Mouse (Mus musculus) embryonic stem cell, embryonic (primary cell): ENCODE results near the gene Mtcl1.

Experiments
- CTCF ChIA-PET, 4 experiments: fragments of 300-600 bp in 2 of 4; fragments of 350-600 bp in 2 of 4; sonication (Branson Sonifier 250); formaldehyde crosslinking; loops; one replicate each; lab custom pipeline; 2022; ENCODE audit warnings: inconsistent platforms in 2 of 4; lab: Charles Lee
- POLR2A ChIA-PET, 4 experiments: fragments of 300-600 bp in 2 of 4; fragments of 350-600 bp in 2 of 4; sonication (Branson Sonifier 250); formaldehyde crosslinking; loops; one replicate each; lab custom pipeline; 2022; ENCODE audit warnings: antibody characterized with exemption in 4 of 4, inconsistent platforms in 1 of 4; lab: Charles Lee

Mtcl1 gene

DNA sequence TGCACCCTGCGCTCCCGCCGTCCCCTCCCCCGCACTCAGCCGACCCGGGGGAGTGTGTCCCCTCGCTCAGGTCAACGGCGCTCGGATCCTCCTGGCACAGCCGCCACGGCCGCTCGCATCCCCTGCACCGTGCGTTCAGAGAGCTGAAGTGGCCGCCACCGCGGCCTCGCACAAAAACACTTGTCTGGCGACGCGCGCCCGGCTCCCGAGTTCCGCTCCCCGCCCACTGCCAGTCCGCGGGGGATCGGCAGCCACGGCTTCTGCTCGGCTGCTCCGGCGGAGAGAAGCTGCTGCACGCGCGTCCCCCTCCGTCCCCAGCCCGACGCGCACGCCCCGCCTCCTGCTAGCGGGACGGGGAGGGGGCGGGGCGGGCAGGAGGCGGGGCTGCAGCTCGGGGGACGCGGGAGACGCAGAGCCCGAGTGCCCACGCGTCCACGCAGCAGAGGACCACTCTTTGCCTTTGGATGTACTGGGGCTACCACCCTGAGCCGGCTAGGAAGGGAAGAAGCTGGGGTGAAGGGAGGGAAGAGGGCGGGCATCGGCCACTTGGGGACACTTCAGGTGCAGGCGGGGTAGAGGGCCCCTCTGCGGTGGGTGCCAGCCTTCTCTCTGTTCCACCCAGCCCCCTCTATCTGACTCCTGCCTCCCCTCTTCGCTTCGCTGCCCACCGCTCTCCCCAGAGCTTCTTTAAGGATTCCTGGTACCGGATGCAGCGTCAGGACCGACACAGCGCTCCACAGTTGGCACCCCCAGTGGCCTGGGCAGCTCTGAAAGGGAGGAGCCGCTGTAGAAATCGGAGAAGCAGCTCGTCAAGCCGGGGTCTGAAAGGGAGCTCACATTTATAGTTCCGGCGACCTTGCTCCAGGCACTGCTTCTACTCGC lies at the start of gene Mtcl1:
Mtcl1 (minus strand) TSS at position 291 of the 882 bp plus-strand sequence.
- CTCF ChIA-PET: interaction anchor here (0.5 to 2.5 kb wide), 23 partner anchors 8 to 216 kb away, joined by 3 to 11 read pairs (median 4); no protein-coding TSS in a partner anchor
- POLR2A ChIA-PET: interaction anchor here (0.6 to 8.1 kb wide), 65 partner anchors 8 to 230 kb away, joined by 3 to 292 read pairs (median 4); no protein-coding TSS in a partner anchor

DNA sequence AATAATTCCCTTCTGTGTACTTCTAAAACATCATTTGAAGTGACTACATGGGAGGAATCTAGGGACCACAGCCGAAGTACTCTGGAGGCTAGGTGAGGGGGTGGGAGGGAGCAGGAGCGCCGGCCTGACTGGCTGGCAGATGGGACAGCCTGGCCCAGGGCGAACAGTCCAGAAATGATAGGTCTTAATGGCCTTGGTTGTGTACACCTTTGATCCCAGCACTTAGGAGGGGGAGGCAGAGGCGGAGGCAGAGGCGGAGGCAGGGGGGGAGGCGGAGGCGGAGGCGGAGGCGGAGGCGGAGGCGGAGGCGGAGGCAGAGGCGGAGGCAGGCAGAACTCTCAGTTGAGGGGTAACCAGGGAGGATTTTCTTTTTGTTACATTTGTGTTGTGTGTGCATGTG lies 49.0 kb upstream of the Mtcl1 start:
- ChIA-PET CTCF (interaction anchor here in 1 of 4 experiments (0.6 to 0.7 kb wide), 2 partner anchors 15 to 36 kb away, joined by 4 to 5 read pairs; no protein-coding TSS in a partner anchor), POLR2A (interaction anchor here in 1 of 4 experiments (1.2 kb wide), 1 partner anchor 12 kb away, joined by 3 read pairs; no protein-coding TSS in a partner anchor)

DNA sequence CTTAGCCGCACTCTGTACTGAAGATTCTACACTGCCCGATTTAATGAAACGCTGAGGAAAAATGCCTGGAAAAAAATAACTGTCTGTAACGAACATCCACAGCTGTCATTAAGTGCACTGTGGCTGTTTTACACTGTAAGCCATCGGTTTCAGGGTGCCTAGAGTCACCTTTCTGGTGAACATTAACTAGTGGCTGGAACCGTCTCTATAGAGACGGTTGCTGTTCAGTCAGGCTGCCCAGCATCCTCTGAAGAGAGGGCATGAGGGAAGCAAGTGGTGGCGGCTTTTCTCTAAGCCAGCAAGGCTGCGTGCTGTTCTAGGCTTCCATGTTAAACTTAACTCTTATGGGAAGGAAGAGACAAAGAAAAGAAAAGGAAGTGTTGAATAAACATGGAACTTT lies 47.0 kb upstream of the Mtcl1 start:
- POLR2A ChIA-PET: interaction anchor here in 1 of 4 experiments (1.5 kb wide), 1 partner anchor 13 kb away, joined by 4 read pairs; no protein-coding TSS in a partner anchor
- CTCF ChIA-PET: no interaction called here

DNA sequence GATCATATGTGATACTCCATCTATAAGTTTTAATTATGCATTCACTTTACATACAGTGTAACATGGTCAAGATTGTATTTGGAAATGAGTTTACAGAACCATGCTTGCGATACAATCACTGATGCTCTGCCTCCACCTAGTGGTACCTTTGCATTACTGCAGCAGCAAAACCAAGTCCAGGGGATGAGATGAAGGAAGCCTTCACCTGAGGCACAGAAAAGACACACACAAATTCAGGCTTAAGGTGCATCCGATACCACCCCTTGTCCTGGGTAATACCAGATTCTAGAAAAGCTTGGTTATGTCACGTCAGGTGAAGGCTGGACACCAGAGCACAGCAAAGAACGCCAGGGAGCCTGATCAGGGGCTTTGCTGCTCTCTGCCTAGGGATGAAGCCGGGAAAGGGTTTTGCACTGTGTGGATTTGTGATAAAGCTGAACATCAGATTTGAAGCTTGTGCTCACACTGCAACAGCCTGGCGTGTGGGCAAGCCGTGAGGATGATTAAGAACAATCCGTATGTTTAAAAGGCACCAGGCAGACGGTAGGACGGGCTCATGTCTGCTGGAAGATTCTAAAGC lies 40.6 kb upstream of the Mtcl1 start:
- CTCF ChIA-PET: interaction anchor here in 1 of 4 experiments (0.9 kb wide), 1 partner anchor 255 kb away, joined by 3 read pairs; no protein-coding TSS in a partner anchor

DNA sequence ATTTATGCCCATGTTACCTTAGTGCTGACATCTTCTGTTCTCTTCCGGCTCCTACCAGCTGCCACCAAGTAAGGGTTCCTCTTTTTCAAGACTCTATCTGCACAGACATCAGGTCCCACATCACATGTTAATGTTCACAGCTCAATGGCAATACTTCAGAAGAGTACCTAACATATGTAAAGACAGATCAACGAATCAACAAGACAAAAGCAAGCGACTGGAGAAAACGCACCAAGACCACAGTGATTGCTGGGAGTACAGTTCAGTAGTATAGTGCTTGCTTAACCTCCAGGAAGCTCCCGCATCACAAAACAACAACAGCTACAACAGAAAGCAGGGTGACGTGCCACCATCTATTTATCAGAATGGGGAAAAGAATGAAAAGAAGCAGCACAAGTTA lies 37.0 kb upstream of the Mtcl1 start:
- ChIA-PET POLR2A (interaction anchor here (0.6 to 20.9 kb wide), 53 partner anchors 11 to 873 kb away, joined by 3 to 1280 read pairs (median 4); partner anchors contain the start of genes Mtcl1 (in 3 of the 4), Ddx11 (in 1 of the 4), Rab12 (in 1 of the 4) and Vapa (in 1 of the 4)), CTCF (interaction anchor here (0.5 to 3.5 kb wide), 15 partner anchors 26 to 362 kb away, joined by 3 to 31 read pairs (median 3); partner anchors contain the start of gene Mtcl1 (in 2 of the 4))

More for the DNA sequence above, 40.6 kb upstream of the Mtcl1 start:
- POLR2A ChIA-PET: interaction anchor here in 1 of 4 experiments (0.8 kb wide), 1 partner anchor 269 kb away, joined by 3 read pairs; no protein-coding TSS in a partner anchor

DNA sequence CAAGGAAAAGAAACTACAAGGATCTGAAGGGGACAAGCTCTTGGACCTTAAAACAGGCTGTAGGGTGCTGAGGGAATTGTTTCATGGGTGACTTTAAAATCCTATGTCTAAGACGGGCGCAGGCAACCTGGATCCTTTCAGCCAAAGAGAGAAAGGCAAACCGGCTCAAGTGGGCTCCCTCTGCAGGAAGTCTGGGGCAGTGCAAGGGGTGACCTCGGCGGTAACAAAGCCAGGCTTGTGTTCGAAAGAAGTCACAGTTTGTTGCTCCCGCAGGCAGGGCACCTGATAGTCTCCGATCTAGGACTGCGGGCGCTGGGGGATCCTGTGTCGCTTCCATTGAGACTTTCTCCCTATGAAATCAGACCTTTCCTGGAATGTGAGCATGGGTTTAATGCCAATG lies 36.2 kb upstream of the Mtcl1 start:
- POLR2A ChIA-PET: interaction anchor here (0.6 to 20.9 kb wide), 64 partner anchors 15 to 1211 kb away, joined by 3 to 1280 read pairs (median 5); partner anchors contain the start of genes Mtcl1 (in 4 of the 4), Ddx11 (in 1 of the 4), Lama1 (in 1 of the 4) and Ndufv2 (in 1 of the 4)
- CTCF ChIA-PET: interaction anchor here in 3 of 4 experiments (0.5 to 3.5 kb wide), 11 partner anchors 16 to 379 kb away, joined by 3 to 31 read pairs (median 4); partner anchors contain the start of gene Mtcl1 (in 2 of the 3)

DNA sequence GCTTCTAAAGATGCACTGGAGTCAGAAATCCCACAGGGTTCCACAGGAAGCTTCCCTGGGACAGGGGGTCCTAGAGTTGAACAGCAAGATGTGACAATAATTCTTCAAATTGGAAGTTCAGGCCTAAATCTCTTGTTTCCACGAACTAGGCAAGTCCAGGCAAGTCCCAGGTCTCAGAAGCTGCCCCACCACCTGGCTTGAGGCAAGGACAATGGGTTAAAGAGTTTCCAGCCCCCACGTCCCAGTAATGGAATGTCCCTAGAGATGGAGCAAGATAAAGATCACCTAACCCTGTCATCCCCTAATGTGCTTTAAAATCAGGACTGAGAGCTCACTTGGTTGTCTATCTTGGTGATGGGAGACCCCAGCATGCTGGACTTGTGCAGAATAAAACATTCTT lies 35.4 kb upstream of the Mtcl1 start:
- POLR2A ChIA-PET: interaction anchor here (0.7 to 20.9 kb wide), 71 partner anchors 14 to 1212 kb away, joined by 3 to 1280 read pairs (median 5); partner anchors contain the start of genes Mtcl1 (in 4 of the 4), Ddx11 (in 1 of the 4), Lama1 (in 1 of the 4) and Ndufv2 (in 1 of the 4)
- CTCF ChIA-PET: interaction anchor here in 2 of 4 experiments (0.7 to 2.6 kb wide), 11 partner anchors 15 to 378 kb away, joined by 3 to 11 read pairs (median 3); partner anchors contain the start of gene Mtcl1 (in 2 of the 2)

DNA sequence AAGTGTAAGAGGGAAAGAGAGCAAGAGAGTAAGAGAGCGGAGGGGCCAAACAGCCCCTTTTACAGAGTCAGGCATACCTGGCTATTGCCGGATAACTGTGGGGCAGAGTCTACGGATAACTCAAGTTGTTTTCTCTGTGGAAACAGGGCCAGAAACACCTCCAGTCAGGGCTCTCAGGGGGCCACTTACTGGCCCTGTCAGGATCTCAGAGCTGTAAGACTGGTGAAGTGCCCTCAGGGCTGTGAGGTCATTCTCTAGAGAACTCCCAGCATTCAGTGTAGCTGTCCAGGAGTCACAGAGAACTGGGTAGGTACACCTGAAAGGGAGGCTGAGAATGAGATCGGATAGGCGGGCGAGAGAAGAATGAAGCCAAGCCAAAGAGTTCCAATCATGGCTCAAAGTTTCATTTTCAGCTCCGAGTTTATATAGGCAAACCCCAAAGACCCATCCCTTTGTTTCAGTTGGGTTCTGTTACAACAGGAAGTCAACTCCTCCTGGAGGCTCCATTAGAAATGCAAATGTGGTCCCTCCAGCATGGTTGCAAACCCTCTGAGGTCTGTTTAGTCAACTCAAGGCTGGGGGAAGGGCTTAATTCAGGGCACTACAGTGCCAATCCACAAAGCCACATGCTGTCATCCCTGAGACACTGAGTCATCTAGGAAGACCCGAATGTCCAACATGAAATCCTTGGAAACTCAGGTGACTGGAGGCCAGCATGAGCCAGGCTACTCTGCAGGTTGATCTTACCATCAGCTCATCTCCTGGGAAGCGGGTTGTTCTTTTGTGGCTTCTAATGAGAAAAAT lies 34.3 kb upstream of the Mtcl1 start:
- ChIA-PET POLR2A (interaction anchor here (0.6 to 20.9 kb wide), 78 partner anchors 8 to 1214 kb away, joined by 3 to 1280 read pairs (median 4); partner anchors contain the start of genes Mtcl1 (in 4 of the 4), Washc1 (in 2 of the 4), Lama1 (in 1 of the 4) and Rab12 (in 1 of the 4)), CTCF (interaction anchor here in 3 of 4 experiments (0.5 to 2.2 kb wide), 10 partner anchors 9 to 250 kb away, joined by 3 to 9 read pairs (median 4); no protein-coding TSS in a partner anchor)

DNA sequence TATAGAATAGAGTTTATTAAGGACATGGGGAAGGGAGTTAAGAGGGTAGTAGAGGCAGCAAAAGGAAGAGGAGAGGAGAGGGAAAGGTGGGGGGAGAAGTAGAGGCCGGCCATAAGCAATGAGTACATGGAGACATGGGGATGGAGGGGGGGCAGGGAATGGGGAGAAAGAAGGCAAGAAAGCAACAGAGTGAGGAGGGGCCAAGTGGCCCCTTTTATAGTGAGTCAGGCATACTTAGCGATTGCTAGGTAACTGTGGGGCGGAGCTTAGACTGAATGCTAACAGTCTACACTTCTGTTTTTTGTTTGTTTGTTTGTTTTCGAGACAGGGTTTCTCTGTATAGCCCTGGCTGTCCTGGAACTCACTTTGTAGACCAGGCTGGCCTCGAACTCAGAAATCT lies 31.7 kb upstream of the Mtcl1 start:
- ChIA-PET CTCF (interaction anchor here in 1 of 4 experiments (0.6 kb wide), 1 partner anchor 28 kb away, joined by 5 read pairs; no protein-coding TSS in a partner anchor), POLR2A (interaction anchor here (0.6 to 20.9 kb wide), 59 partner anchors 11 to 1342 kb away, joined by 3 to 1280 read pairs (median 4); partner anchors contain the start of genes Mtcl1 (in 3 of the 4), Ddx11 (in 1 of the 4) and Washc1 (in 1 of the 4))

DNA sequence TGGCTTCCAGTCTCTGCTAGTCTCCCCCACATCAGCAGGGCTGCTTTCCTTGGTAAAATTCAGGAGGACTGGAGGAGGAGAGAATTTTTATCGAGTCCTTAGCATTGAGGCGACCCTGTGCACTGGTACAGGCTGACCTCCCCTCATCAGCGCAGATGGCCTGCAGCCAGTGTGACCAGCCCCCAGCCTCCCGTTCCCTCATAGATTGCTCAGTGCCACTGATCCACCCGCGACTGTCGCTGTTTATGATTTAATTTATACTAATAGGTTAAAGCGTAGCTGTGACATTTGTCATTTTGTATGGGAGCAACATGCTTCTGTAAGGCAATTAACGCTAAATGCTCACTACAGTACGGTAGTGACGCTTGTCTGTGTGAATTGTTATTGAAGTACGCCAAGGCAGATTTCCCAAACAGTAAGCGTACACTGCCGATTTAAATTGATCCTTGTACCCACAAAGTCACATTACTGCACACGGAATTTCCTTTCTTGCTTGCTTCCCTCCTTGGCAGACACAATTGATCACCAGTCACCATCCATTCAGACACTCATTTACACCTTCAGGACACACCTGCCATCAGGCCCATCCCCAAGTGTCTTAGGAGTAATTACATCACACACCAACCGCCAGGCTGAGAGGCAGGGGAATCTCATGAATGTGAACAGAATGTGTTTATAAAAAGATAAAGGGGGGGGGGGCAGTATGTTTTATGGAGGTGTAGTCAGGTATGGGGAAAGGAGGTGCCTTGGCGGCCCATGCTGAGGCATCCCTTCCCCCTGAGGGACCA lies 31.1 kb upstream of the Mtcl1 start:
- CTCF ChIA-PET: interaction anchor here (0.6 to 2.2 kb wide), 10 partner anchors 22 to 377 kb away, joined by 3 to 9 read pairs (median 4); partner anchors contain the start of gene Mtcl1 (in 2 of the 4)
- POLR2A ChIA-PET: interaction anchor here (0.6 to 26.5 kb wide), 152 partner anchors 1 to 1217 kb away, joined by 3 to 1280 read pairs (median 5); partner anchors contain the start of genes Mtcl1 (in 3 of the 4), Lama1 (in 1 of the 4), Rab12 (in 1 of the 4) and Vapa (in 1 of the 4)

DNA sequence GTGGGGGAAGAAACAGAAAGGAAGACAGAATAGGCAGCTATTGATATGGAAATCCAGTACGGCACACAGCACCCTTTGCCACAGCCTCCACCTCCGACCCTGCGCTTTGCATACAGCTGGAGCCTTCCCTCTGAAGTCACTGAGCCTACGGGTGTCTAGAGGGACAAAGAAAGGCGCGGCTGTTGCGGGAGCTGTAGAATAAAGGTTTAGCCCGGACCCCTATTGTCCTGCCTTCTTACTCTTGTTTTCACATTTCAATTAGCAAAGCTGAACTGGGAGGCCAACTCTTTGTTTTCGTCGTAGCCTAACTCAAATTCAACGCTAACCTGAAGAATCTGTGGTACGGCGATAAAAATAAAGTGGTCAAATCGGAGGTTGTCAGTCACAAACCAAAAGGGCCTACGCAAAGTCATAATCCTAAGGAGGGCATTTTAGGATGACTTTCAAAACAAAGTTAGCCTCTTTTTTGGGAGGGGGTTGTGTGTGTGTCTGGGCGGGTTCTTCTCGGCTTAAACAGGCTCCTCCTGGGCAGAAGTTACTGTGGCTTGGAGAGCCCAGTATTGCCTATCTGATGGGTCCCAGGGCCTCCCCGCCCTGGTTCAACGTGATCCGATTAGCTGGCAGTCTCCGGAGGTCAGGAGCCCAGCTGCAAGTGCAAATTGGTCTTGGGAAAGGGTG lies 30.4 kb upstream of the Mtcl1 start:
- POLR2A ChIA-PET: interaction anchor here (0.6 to 26.5 kb wide), 177 partner anchors 2 to 1217 kb away, joined by 3 to 1280 read pairs (median 5); partner anchors contain the start of genes Mtcl1 (in 3 of the 4), Vapa (in 2 of the 4), Lama1 (in 1 of the 4) and Ppp4r1 (in 1 of the 4)
- CTCF ChIA-PET: interaction anchor here (0.6 to 2.2 kb wide), 14 partner anchors 11 to 611 kb away, joined by 3 to 9 read pairs (median 4); partner anchors contain the start of gene Mtcl1 (in 4 of the 4)

DNA sequence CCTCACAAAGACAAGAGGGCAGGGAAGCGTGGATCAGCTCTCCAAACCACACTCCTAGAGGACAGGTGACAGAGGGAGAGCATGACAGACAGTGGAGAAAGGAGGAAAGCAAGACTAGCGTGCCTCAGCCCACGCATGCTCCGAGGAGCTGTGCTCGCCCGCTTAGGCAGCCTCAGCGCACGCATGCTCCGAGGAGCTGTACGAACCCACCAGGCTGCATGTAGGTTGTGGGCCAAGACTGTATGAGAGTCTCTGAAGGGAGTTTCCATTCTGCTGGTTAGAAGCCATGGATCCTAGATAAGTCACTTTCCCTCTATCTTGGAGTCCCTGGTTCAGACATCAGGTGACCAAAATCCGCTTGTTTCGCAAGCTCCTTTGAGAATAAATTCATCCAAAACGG lies 29.8 kb upstream of the Mtcl1 start:
- CTCF ChIA-PET: interaction anchor here (0.6 to 2.2 kb wide), 15 partner anchors 10 to 610 kb away, joined by 3 to 9 read pairs (median 4); partner anchors contain the start of gene Mtcl1 (in 3 of the 4)
- POLR2A ChIA-PET: interaction anchor here (0.6 to 26.5 kb wide), 167 partner anchors 3 to 1218 kb away, joined by 3 to 1280 read pairs (median 5); partner anchors contain the start of genes Mtcl1 (in 3 of the 4), Vapa (in 2 of the 4), Lama1 (in 1 of the 4) and Ppp4r1 (in 1 of the 4)

DNA sequence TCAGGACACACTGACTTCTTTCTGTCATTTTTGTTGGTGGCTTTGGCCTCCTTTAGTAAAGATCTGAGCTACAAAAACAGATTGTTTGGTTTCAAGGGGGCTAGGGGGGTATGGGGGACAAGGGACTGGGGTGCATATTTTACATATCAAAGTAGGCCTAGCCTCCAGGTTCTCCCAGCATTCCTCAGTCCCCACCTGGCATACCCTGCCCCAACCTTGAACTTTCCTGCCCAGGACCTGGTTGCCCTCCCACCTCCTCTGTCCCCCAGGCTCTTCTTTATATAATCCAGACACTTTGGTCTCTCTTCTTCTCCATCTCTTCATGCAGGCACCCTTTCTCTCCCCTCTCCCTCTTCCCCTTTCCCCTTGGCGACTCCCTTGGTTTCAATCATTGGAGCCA lies 23.7 kb upstream of the Mtcl1 start:
- POLR2A ChIA-PET: interaction anchor here in 3 of 4 experiments (0.6 to 26.5 kb wide), 11 partner anchors 5 to 247 kb away, joined by 3 to 1280 read pairs (median 5); no protein-coding TSS in a partner anchor
- CTCF ChIA-PET: no interaction called here

DNA sequence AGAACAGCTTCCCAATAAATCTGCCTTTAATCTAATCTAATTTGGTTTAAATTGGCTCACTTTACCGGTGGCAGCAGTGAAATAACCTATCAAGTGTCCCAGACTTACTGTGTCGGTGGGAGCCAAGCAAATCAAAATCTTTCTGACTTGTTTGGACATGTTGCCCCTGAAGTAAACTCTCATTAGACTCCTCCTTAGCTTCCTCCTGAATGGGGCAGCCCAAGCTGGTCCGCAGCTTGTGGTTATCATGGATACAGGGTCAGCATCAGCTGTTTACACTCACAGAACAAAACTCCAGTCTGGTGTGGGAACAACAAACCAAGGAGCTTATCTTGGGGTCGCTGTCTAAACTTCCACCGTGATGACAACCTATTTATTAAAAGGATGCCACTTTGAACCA lies 22.2 kb upstream of the Mtcl1 start:
- CTCF ChIA-PET: interaction anchor here in 1 of 4 experiments (1.7 kb wide), 1 partner anchor 12 kb away, joined by 4 read pairs; no protein-coding TSS in a partner anchor

More for the DNA sequence above, 22.2 kb upstream of the Mtcl1 start:
- POLR2A ChIA-PET: interaction anchor here (0.7 to 26.5 kb wide), 24 partner anchors 5 to 770 kb away, joined by 3 to 1280 read pairs (median 8); partner anchors contain the start of gene Mtcl1 (in 2 of the 4)
